Mouse (Mus musculus) testis, adult 2 months (tissue): ENCODE data around the gene Itga6. TPM values are rescaled to one million over a fixed set of nuclear protein-coding genes. Genes with fewer than 3 reads are reported as not detected.

ENCODE experiments used
- H3K27ac ChIP-seq: fragments of 200-500 bp; 2 replicates; pipeline ENCODE4 v1.5.1; 2012; ENCODE audit warnings: low read depth, low read length; ENCODE audit not compliant: control insufficient read depth, insufficient read depth
- H3K27me3 ChIP-seq: fragments of 200-500 bp; 2 replicates; pipeline ENCODE4 v1.6.1; 2012; ENCODE audit warnings: mild to moderate bottlenecking, low read length, moderate library complexity; ENCODE audit not compliant: control insufficient read depth, insufficient read depth
- H3K36me3 ChIP-seq: fragments of 200-500 bp; 2 replicates; pipeline ENCODE4 v1.6.1; 2012; ENCODE audit warnings: mild to moderate bottlenecking, low read length; ENCODE audit not compliant: control insufficient read depth, insufficient read depth
- H3K4me1 ChIP-seq: fragments of 200-500 bp; 2 replicates; pipeline ENCODE4 v1.6.1; 2012; ENCODE audit warnings: low read length; ENCODE audit not compliant: control insufficient read depth, insufficient read depth
- H3K4me3 ChIP-seq: fragments of 200-500 bp; 2 replicates; pipeline ENCODE4 v1.5.1; 2012; ENCODE audit warnings: low read depth, mild to moderate bottlenecking, low read length, moderate library complexity, mixed read lengths; ENCODE audit not compliant: control insufficient read depth
- CTCF ChIP-seq: fragments of 200-500 bp; IDR thresholded peaks from 2 replicates; pipeline ENCODE4 v1.5.1; 2012; ENCODE audit warnings: low read depth, mild to moderate bottlenecking, inconsistent platforms, low read length, moderate library complexity; ENCODE audit not compliant: control insufficient read depth, insufficient read depth, insufficient replicate concordance
- POLR2A ChIP-seq: fragments of 200-500 bp; IDR thresholded peaks from 2 replicates; pipeline ENCODE4 v1.6.1; 2012; ENCODE audit warnings: low read depth, mild to moderate bottlenecking, inconsistent platforms, low read length, moderate library complexity; ENCODE audit not compliant: control insufficient read depth
- polyA plus RNA-seq: library from polyadenylated mRNA; depleted of rRNA; stranded (reverse); fragments of >200 nt; gene quantifications from 2 replicates; pipeline ENCODE4 v1.2.3, GENCODE M21; 2012; rRNA removed

Itga6 gene
- 4.8 and 5.2 TPM in 2 replicates for polyA plus RNA-seq

DNA sequence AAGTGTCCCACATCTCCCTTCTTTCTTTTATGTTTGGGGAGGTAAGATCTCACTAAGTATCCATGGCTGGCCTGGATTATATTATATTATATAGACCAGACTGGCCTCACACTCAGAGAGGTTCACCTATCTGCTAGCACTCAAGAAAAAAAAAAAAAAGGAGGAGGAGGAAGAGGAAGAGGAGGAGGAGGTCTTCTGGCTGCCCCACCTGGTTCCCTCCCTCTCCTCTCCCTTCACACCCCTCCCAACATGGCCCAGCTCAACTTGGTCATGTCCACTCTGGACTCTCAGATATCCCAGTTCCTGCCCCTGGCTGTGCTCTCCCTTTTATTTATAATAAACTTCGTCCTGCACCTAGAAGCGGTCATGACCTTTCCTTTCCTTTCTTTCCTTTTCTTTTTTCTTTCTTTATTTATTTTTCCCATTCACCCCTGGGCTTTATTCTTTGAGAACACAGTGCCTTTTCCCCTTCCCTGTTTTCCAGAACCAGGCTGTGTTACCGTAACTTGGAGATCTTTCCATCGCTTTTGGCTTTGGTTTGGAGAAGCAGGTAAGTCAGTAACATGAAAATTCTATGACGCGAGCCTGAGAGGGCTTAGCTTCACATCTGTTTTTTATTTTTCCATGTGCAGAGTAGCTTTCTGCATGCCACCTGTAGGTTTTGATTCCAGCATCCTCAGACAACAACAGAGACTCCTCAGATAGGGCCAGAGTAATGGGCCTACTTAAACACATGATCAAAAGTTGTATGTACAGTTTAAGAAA lies at the start of gene Itga6:
Gene Itga6, plus strand, starts transcription at position 7 of the 765 bp plus-strand sequence.
- H3K4me3 ChIP-seq: no peak within 1 kb of the TSS

DNA sequence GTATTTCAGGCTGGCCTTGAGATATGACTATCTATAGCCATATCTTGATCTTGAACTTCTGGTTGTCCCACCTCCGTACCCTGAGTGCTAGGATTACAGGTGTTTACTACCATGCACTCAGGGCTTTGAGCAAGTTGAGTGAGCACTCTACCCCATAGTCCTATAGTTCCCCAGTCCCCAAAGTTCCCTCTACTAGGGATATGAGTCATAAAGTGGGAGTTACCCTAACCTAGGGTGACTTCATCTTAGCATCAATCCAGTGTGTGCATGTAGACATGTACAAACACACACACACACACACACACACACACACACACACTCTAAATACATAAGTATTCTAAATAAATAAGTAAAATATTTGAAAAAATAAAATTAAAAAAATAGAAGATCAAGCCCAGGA lies 48.6 kb upstream of the Itga6 start:
- H3K27me3 ChIP-seq: no peaks in the 10 kb centered on the region
- no peak overlapping the region for H3K27ac ChIP-seq
- H3K4me3 ChIP-seq: no peak overlapping the region
- TF ChIP-seq CTCF (no peak), POLR2A (no peak)
- H3K4me1 ChIP-seq: no peaks in the 10 kb centered on the region
- no peaks in the 10 kb centered on the region for H3K36me3 ChIP-seq

More for the DNA sequence above, at the start of gene Itga6:
- Histone ChIP-seq H3K4me1 (no peaks in the 10 kb centered on the region), H3K27me3 (no peaks in the 10 kb centered on the region), H3K36me3 (no peaks in the 10 kb centered on the region), H3K27ac (no peak within 1 kb of the TSS)
- no peak for TF ChIP-seq CTCF

DNA sequence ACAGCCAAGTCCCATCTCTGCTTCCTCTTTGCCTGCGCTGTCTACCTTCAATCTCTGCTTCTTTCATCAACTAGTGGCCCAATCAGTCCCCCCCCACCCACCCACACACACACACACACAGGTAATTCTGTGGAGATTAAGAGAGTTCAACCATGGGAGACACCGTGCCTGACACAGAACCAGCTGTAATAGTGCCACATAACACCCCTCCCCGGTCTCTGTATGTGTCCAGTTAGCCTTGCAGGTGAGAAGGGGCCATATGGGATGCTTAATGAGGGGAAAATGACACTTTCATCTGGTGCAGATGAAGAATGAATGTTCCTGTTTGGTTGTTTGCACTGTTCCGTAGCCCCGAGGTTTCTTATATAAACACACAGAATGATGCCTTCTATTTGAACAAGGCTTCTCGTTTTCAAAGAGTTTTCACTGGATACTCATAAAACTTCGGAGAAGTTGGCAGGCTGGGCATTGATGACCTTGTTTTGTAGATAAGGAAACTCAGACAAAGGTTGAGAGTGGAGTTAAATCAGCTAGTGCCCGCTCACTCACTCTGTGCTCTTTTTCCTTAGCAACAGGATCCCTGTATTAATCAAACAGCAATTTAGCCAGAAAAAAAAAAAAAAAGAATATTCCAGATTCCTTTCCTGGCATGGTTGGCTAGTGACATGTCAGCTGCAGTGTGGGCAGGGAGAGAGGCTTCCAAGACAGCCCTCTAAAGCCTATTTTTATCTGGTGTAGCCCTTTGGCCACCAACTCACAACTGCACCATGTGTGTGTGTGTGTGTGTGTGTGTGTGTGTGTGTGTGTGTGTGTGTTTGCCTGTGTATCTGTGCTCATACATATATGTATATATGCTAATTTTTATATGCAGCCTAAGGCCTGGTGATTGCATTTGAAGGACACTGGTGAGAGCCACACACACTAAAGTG lies 47.7 kb upstream of the Itga6 start:
- Histone ChIP-seq H3K27ac (0 out of 2 replicates have a peak overlapping the region, but pooled peaks have one; percentile 25), H3K27me3 (no peaks in the 10 kb centered on the region), H3K4me3 (no peak overlapping the region), H3K4me1 (no peaks in the 10 kb centered on the region), H3K36me3 (no peaks in the 10 kb centered on the region)
- TF ChIP-seq POLR2A: no peak
- no peak for TF ChIP-seq CTCF

DNA sequence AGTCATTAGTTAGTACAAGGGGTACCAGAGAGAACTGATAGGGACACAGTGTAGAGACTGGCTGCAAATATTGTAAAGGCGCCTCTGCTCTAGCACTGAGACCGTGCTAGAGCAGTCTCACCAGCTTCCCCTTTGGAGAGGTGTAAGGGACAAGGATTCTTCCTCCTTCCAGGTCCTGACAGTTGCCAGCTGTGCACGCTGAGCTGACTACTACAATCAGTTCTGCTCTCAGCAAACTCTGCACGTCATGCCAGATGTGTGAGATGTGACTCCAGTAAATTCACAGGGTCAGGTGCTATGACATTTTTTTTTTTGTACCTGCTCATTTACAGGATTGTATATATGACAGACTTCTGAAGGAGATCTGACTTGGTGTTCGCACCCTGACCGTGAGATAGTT lies 47.0 kb upstream of the Itga6 start:
- no peaks in the 10 kb centered on the region for H3K27me3 ChIP-seq
- H3K4me1 ChIP-seq: no peaks in the 10 kb centered on the region
- H3K4me3 ChIP-seq: no peak overlapping the region
- TF ChIP-seq CTCF: no peak
- no peak for TF ChIP-seq POLR2A
- H3K27ac ChIP-seq: no peak overlapping the region
- H3K36me3 ChIP-seq: no peaks in the 10 kb centered on the region

DNA sequence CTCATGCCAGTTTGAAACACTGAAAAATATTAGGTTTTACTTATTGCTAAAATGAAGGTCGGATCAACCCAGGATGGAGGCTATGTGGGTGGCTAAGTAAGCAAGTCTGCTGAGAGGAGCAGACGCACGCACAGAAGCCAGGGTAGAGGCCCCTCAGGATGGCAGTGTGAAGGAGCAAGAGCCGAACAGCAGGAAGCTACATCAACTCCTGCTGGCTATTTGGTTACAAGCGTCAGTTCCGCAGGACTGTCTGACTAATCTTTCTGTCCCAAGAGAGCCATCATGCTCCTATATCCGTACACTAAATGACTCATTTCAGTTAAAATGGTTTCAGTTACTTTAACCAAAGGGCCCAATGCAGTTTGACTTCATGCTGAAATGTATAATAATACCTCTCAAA lies 46.5 kb upstream of the Itga6 start:
- H3K4me1 ChIP-seq: no peaks in the 10 kb centered on the region
- H3K27ac ChIP-seq: no peak overlapping the region
- H3K27me3 ChIP-seq: no peaks in the 10 kb centered on the region
- TF ChIP-seq CTCF (no peak), POLR2A (no peak)
- no peaks in the 10 kb centered on the region for H3K36me3 ChIP-seq
- H3K4me3 ChIP-seq: no peak overlapping the region

DNA sequence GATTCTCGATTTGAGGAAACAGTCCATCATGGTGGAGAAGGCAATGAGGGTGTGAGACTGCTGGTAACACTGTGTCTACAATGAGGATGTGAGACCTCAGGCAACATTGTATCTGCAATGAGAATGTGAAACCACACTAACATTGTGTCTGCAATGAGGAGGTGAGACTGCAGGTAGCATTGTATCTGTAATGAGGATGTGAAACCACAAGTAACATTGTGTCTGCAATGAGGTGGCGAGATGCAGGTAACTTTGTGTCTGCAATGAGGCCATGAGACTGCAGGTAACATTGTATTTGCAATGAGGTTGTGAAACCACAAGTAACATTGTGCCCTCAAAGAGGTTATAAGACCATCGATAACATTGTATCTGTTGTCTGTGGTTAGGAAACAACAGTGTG lies 44.1 kb upstream of the Itga6 start:
- H3K36me3 ChIP-seq: no peaks in the 10 kb centered on the region
- no peaks in the 10 kb centered on the region for H3K4me1 ChIP-seq
- no peak overlapping the region for H3K4me3 ChIP-seq
- TF ChIP-seq CTCF (no peak), POLR2A (no peak)
- H3K27me3 ChIP-seq: no peaks in the 10 kb centered on the region
- no peak overlapping the region for H3K27ac ChIP-seq

DNA sequence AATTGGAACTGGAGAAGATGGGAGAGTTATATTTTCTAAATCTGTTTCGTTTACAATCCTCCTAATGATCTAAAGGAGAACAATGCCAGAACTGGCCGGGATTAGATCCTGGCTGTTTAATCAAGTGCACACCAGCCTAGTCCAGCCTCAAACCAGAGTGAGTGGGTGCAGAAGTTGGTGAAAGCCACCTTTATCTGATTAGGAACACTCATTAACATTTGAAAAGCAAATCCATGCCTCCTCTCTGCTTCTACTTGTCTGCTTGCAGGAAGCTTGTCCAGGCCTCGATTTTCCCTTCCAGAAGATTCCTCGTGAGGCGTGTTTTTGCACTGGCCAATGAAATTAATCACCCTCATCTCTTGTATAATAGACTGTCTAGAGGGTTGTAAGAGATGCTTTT lies 41.1 kb upstream of the Itga6 start:
- Histone ChIP-seq H3K4me3 (no peak overlapping the region), H3K27me3 (no peaks in the 10 kb centered on the region), H3K27ac (no peak overlapping the region), H3K4me1 (no peaks in the 10 kb centered on the region), H3K36me3 (no peaks in the 10 kb centered on the region)
- no peak for TF ChIP-seq CTCF
- TF ChIP-seq POLR2A: no peak

DNA sequence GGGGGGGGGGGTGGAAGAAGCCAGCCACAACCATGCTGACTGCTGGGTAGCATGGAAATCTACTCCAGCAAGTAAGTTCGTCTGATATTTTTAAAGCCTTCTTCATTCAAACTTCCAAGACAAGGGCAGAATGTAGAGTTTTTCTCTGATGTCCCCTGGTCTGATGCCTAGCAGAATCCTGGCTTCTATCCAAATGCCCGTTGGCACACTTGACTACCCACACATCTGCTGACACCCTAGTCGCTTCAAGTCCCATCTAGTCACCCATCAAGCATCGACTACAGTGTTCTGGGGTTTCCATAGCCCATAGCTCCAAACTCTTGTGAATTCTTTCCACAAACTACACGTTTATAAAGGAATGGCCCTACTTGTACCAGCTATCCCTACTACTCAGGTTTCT lies 36.5 kb upstream of the Itga6 start:
- Histone ChIP-seq H3K4me3 (no peak overlapping the region), H3K27me3 (no peaks in the 10 kb centered on the region), H3K36me3 (no peaks in the 10 kb centered on the region), H3K4me1 (no peaks in the 10 kb centered on the region), H3K27ac (no peak overlapping the region)
- TF ChIP-seq CTCF (no peak), POLR2A (no peak)
